Mouse (Mus musculus): ENCODE results near the gene Gm18336.

DNA sequence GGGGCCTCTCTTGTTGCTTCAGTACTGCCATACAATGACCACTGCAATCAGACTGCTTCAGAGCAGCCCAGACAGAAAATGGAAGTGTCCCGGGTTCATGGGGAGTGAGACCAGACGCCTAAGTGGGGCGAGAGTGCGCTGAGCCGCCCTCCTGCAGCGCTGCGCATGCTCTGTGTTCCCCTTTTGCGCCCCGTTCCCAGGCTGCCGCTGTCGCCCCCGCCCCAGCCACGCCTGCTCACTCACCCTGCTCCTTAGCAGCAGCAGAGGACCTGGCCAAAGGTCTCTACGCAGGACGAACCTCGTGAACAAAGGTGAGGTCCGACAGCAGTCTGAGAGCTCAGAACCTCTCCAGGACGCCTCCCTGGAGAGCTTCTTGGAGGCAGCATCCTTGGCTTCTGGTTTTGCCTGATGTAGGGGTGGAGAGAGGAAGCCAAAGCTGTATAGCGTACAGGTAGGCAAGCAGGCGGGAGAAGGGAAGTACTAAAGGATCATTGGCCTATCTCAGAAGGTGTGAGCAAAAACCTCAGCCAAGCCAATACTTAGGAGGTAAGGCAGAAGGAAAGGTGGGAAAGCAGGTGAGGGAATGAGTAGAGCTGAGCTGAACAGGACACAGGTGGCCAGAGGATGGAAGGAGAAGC, 12.5 kb upstream of the Gm18336 start, which contains the start of gene Zfp92:
- TF ChIP-seq CTCF (IDR thresholded peaks at IDR 0.05; ENCODE audit: low read depth) = no peak
- TF ChIP-seq EP300 (IDR thresholded peaks at IDR 0.05; ENCODE audit: low read depth) = no peak

Data from liver, embryonic 14.5 days (tissue).